Mouse (Mus musculus) induced T-regulatory cell, adult 2 months (primary cell): ENCODE measurements at regions not wholly inside any gene's neighbourhood (a gene's known extent, or its start where the extent isn't known, plus 50 kb on each side); places are given as distances from the start of the nearest gene placed in this dataset.
A peak's percentile ranks its signal among the peaks of the same experiment; 100 is the strongest.
"Not testable (repeated sequence)": the region's sequence is repeated elsewhere in the genome, so short reads cannot be mapped to it uniquely, and the experiment has no call there.

Source experiments
- DNase-seq: peaks from one replicate; pipeline ENCODE4 v3.0.0-alpha.2; 2012; ENCODE audit warnings: low read depth

DNA sequence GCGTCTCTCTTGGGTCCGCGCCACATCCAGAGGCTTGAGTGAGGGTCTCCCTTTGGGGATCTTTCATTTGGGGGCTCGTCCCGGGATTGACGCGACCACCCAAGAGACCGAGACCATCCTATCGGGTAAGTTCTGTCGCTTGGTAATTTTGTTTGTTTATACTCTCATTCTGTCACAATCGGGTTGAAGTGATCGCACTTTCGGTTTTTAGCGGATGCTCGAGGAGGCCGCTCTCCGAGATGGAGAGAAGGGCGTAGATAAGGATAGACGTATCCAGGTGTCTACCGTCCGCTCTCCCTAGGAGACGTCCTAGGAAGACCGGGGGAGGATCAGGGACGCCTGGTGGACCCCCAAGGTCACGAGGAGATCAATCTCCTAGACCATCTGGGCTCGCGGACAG, 199.3 kb upstream of the Mrpl21 start:
- DNase-seq: peak; percentile 27

DNA sequence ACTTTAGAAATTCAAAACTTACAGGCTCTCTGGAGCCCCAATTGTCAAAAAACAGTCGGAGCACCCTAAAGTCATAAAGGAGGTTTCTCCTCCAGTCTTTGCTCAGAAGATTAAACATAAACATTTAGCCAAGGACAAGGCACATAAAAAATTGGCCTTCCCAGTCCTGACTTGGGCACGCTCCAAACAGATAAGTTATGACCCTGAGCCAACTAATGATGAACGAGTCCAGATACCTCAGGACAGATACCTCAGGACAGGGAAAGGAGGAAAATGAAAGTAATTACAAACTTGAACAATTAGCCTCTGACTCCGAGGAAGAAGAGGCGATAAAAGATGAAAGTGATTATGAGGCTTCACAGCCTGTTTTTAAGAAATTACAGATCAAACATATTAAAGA, 190.9 kb upstream of the Mrpl21 start:
- not testable (repeated sequence) for DNase-seq
